1 mouse cellular context compared by ENCODE assay signal in genomic region chr2:13271165-13271957, GRCm38 (mm10).
TF ChIP-seq lines count a peak whose summit lies in the region.

TSS of gene Rsu1 (minus strand) at chr2:13271415.

TF ChIP-seq in CH12.LX, 34 proteins besides CTCF, POLR2A, EP300 and RAD21 (continued from another document):
- TF ChIP-seq E2F4 (IDR thresholded peaks at IDR 0.05; ENCODE audit: insufficient replicate concordance, low read depth, low read length) (no peak), MAZ (IDR thresholded peaks at IDR 0.05; ENCODE audit: low read depth, low read length) (no peak), USF2 (conservative IDR thresholded peaks at IDR 0.05; ENCODE audit: low read depth, low read length) (peak; percentile 75), ZNF384 (IDR thresholded peaks at IDR 0.05; ENCODE audit: low read depth, low read length) (no peak), MAFK (IDR thresholded peaks at IDR 0.05; ENCODE audit: insufficient replicate concordance, low read length) (no peak), CHD1 (IDR thresholded peaks at IDR 0.05; ENCODE audit: low read depth, low read length) (no peak), MEF2A (IDR thresholded peaks at IDR 0.05; ENCODE audit: borderline replicate concordance, low read depth, low read length) (0 out of 2 replicates have a peak, but pooled peaks have one; percentile 6), ELF1 (IDR thresholded peaks at IDR 0.05; ENCODE audit: low read depth, low read length) (peak; percentile 99), NRF1 (IDR thresholded peaks at IDR 0.05; ENCODE audit: low read depth, low read length) (peak; percentile 87)
